Mouse (Mus musculus) kidney, embryonic 14.5 days (tissue): ENCODE data around the gene Pdzd2. TPM values are rescaled to one million over a fixed set of nuclear protein-coding genes. Genes with fewer than 3 reads are reported as not detected.

ENCODE experiments used
- ATAC-seq: fragments of 200-750 bp; cut with Nextera tagmentation; 2 replicates; pipeline ENCODE4 v1.8.0; 2017; ENCODE audit warnings: moderate number of reproducible peaks, mild to moderate bottlenecking, moderate TSS enrichment, moderate library complexity; ENCODE audit not compliant: low FRiP score, low TSS enrichment
- H3K27ac ChIP-seq: fragments of 300-500 bp; sonication (generic); 2 replicates; pipeline ENCODE4 v1.5.1; 2014; ENCODE audit warnings: low read depth, mild to moderate bottlenecking, low read length, moderate library complexity, mixed read lengths
- H3K27me3 ChIP-seq: fragments of 300-500 bp; sonication (generic); 2 replicates; pipeline ENCODE4 v1.6.1; 2014; ENCODE audit warnings: mild to moderate bottlenecking, low read length; ENCODE audit not compliant: control insufficient read depth, insufficient read depth
- H3K36me3 ChIP-seq: fragments of 300-500 bp; sonication (generic); 2 replicates; pipeline ENCODE4 v1.6.1; 2014; ENCODE audit warnings: low read length, mixed read lengths; ENCODE audit not compliant: control insufficient read depth, insufficient read depth
- H3K4me1 ChIP-seq: fragments of 300-500 bp; sonication (generic); 2 replicates; pipeline ENCODE4 v1.6.1; 2014; ENCODE audit warnings: low read length, mixed read lengths; ENCODE audit not compliant: control insufficient read depth, insufficient read depth
- H3K4me2 ChIP-seq: fragments of 300-500 bp; sonication (generic); replicated peaks from 2 replicates; pipeline ENCODE4 v1.6.1; 2014; ENCODE audit warnings: low read depth, mild to moderate bottlenecking, low read length
- H3K4me3 ChIP-seq: fragments of 300-500 bp; sonication (generic); 2 replicates; pipeline ENCODE4 v1.5.1; 2014; ENCODE audit warnings: mild to moderate bottlenecking, low read length
- H3K9ac ChIP-seq: fragments of 300-500 bp; sonication (generic); 2 replicates; pipeline ENCODE4 v1.6.1; 2014; ENCODE audit warnings: low read depth, mild to moderate bottlenecking, low read length, moderate library complexity
- H3K9me3 ChIP-seq: fragments of 300-500 bp; sonication (generic); 2 replicates; pipeline ENCODE4 v1.6.1; 2016; ENCODE audit warnings: low read length; ENCODE audit not compliant: control insufficient read depth
- WGBS: fragments of 180-500 bp; shearing (Covaris S2); extraction: QIAGEN DNeasy Blood & Tissue Kit; methylation state at CpG from one replicate; pipeline ENCODE4 v1.1.7; 2014; 5-methylcytosine and 5-hydroxymethylcytosine counted together
- polyA plus RNA-seq: library from polyadenylated mRNA; unstranded; fragments of >200 nt; fragmentation: Nextera tagmentation; extraction: Ambion mirVana; gene quantifications from 2 replicates; pipeline ENCODE4 v1.2.1, GENCODE M21; 2014

Gene Pdzd2
- polyA plus RNA-seq, 1 experiment from 2014 or later, result 43.7 TPM

DNA sequence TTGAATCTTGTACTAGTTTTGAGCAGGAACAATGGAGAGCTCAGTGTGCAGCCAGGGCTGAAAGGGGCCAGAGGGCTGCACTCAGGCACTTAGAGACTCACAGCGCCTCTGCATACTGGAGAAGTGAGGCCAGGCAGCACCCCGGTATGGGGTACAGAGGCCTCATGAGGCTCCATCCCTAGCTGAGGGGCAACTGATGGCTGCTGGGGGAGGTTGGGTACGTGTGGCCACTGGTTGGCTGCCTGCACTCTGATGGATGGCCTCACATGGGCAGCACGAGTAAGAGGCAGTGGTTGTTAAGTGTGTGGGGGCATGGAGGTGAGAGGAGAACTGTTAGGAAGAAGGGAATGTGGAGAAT is 398.3 kb downstream of the Pdzd2 start:
- no peak overlapping the region for H3K4me3 ChIP-seq
- no peaks in the 10 kb centered on the region for H3K9me3 ChIP-seq
- no peaks in the 10 kb centered on the region for H3K27me3 ChIP-seq
- H3K4me2 ChIP-seq, result no peak overlapping the region
- no peak overlapping the region for H3K9ac ChIP-seq
- H3K4me1 ChIP-seq, result no peaks in the 10 kb centered on the region
- ATAC-seq, result peak; percentile 35; the same call in 1 of the 2 replicates
- WGBS, result 60% methylated on average over 4 of the region's 4 CpGs
- H3K36me3 ChIP-seq, result peaks cover 22% of the 10 kb centered on the region
- H3K27ac ChIP-seq, result no peak overlapping the region

- Histone ChIP-seq H3K9ac (no peak overlapping the region), H3K4me1 (no peaks in the 10 kb centered on the region), H3K4me2 (no peak overlapping the region), H3K36me3 (peaks cover 22% of the 10 kb centered on the region), H3K4me3 (no peak overlapping the region), H3K27ac (no peak overlapping the region), H3K27me3 (no peaks in the 10 kb centered on the region), H3K9me3 (no peaks in the 10 kb centered on the region)
- 70% methylated on average over 5 of the region's 5 CpGs for WGBS
- ATAC-seq, result no peak
These were observed 399.0 kb downstream of the Pdzd2 start for GRCm38 (mm10) chr15:12340536-12341400.

DNA sequence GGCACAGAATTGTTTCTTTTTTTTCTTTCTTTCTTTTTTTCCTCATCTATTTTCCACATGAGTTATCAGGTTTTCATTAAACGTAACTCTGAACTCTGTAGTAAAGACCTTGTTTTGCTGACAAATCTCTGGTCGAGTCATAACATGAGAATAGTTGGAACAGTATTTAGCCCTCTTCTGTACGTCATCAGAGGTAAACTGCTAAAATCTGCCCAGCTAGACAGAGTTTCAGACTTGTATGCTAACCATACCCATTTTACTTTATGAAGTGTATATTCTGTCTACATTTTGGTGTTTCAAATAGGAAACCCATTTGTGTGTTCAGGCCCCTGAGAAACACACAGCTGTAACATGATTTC is 402.0 kb downstream of the Pdzd2 start:
- Histone ChIP-seq H3K27ac (no peak overlapping the region), H3K36me3 (no peaks in the 10 kb centered on the region; the same call in 1 of the 2 replicates), H3K27me3 (no peaks in the 10 kb centered on the region), H3K4me3 (no peak overlapping the region), H3K4me2 (no peak overlapping the region), H3K9me3 (no peaks in the 10 kb centered on the region), H3K4me1 (no peaks in the 10 kb centered on the region), H3K9ac (no peak overlapping the region)
- 75% methylated on average over 3 of the region's 3 CpGs for WGBS
- no peak for ATAC-seq

DNA sequence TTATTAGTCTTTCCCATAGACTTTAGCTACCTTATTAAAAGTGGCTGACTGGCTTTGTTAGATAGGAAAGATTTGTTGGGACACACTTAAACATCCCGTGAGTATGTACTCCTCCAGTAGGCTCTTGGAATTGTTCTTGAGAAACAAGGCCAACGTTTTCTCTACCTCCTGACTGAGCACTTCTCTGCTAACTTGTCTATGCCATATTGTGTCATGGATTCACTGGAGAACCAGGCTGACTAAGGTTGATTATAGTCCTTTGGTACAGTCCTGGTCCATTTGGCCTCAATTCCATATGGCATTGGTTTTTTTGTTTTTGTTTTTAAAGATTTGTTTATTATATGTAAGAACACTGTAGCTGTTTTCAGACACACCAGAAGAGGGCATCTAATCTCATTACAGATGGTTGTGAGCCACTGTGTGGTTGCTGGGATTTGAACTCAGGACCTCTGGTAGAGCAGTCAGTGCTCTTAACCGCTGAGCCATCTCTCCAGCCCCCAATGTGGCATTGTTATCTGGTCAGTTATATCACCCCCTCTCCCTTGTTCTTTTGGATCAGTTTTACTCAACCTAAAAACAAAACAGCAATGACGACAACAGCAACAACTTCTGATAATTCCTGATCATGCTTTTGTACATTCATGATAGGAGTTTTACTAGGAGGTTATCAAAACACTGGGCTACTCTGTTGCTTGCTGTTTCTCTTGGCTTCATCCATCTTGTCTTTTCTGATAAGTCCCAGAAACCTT is 402.5 kb downstream of the Pdzd2 start:
- Histone ChIP-seq H3K9me3 (no peaks in the 10 kb centered on the region), H3K9ac (no peak overlapping the region), H3K27ac (no peak overlapping the region), H3K4me1 (no peaks in the 10 kb centered on the region), H3K36me3 (no peaks in the 10 kb centered on the region; the same call in 1 of the 2 replicates), H3K27me3 (no peaks in the 10 kb centered on the region), H3K4me3 (no peak overlapping the region), H3K4me2 (no peak overlapping the region)
- 81% methylated on average over 4 of the region's 4 CpGs for WGBS
- no peak for ATAC-seq

GRCm38 (mm10) chr15:12334381-12334780 is 405.3 kb downstream of the Pdzd2 start:
- Histone ChIP-seq H3K9me3 (no peaks in the 10 kb centered on the region), H3K27ac (no peak overlapping the region), H3K4me2 (no peak overlapping the region), H3K36me3 (no peaks in the 10 kb centered on the region), H3K4me3 (no peak overlapping the region), H3K27me3 (no peaks in the 10 kb centered on the region), H3K4me1 (0 out of 2 replicates have a peak, but pooled peaks cover 7% of the 10 kb centered on the region), H3K9ac (no peak overlapping the region)
- WGBS, result 69% methylated on average over 4 of the region's 4 CpGs
- ATAC-seq, result no peak

DNA sequence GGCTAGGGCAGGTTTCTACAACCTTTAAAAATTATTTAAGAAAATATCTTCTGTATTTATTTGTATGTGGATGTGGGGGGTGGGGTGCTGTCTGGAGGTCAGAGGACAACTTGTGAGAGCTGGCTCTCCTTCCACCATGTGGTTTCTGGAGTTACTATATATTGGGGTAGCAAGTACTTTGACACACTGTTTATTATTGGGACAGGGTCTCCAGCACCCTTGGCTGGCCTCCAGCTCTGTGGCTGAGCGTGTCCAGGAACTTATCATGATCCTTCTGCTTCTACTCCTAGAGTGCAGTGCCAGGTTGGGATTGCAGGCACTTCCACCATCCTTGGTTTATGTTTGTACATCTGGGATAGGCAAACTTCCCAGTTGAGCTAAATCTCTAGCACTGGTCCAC is 408.4 kb downstream of the Pdzd2 start:
- H3K4me2 ChIP-seq, result no peak overlapping the region
- no peaks in the 10 kb centered on the region for H3K36me3 ChIP-seq
- H3K27ac ChIP-seq, result no peak overlapping the region
- no peak overlapping the region for H3K4me3 ChIP-seq
- no peaks in the 10 kb centered on the region for H3K27me3 ChIP-seq
- no peaks in the 10 kb centered on the region for H3K9me3 ChIP-seq
- no peak overlapping the region for H3K9ac ChIP-seq
- 57% methylated on average over 1 of the region's 1 CpGs for WGBS
- H3K4me1 ChIP-seq, result 0 out of 2 replicates have a peak, but pooled peaks cover 7% of the 10 kb centered on the region
- no peak for ATAC-seq

DNA sequence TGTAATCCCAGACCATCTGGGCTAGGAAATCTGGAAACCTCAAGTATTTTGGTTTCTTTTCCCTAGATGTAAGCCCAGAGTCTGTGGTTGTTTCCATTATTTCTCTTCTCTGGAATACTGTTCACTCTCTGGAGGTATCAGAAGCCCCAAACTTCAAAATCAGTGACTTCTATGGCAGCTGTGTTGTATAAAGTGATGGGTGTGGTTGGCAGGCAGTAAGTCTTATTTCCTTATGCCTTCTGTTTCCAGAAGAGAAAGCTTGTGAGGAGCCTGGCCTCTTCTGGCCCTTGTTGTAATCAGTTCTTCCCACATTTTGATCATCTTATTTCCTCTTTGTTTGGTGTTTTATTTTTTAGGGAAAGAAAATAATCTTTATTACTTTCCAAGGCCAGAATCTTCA is 408.8 kb downstream of the Pdzd2 start:
- H3K27ac ChIP-seq, result no peak overlapping the region
- no peak overlapping the region for H3K9ac ChIP-seq
- no peak overlapping the region for H3K4me3 ChIP-seq
- no peaks in the 10 kb centered on the region for H3K9me3 ChIP-seq
- 0 out of 2 replicates have a peak, but pooled peaks cover 7% of the 10 kb centered on the region for H3K4me1 ChIP-seq
- no peak overlapping the region for H3K4me2 ChIP-seq
- ATAC-seq, result no peak
- no peaks in the 10 kb centered on the region for H3K27me3 ChIP-seq
- peaks cover 3% of the 10 kb centered on the region; the same call in 1 of the 2 replicates for H3K36me3 ChIP-seq

GRCm38 (mm10) chr15:12330389-12330788 is 409.3 kb downstream of the Pdzd2 start:
- Histone ChIP-seq H3K9me3 (no peaks in the 10 kb centered on the region), H3K9ac (no peak overlapping the region), H3K27ac (no peak overlapping the region), H3K4me1 (0 out of 2 replicates have a peak, but pooled peaks cover 7% of the 10 kb centered on the region), H3K4me2 (no peak overlapping the region), H3K36me3 (peaks cover 3% of the 10 kb centered on the region; the same call in 1 of the 2 replicates), H3K4me3 (no peak overlapping the region), H3K27me3 (no peaks in the 10 kb centered on the region)
- WGBS, result 89% methylated on average over 3 of the region's 3 CpGs
- no peak for ATAC-seq

DNA sequence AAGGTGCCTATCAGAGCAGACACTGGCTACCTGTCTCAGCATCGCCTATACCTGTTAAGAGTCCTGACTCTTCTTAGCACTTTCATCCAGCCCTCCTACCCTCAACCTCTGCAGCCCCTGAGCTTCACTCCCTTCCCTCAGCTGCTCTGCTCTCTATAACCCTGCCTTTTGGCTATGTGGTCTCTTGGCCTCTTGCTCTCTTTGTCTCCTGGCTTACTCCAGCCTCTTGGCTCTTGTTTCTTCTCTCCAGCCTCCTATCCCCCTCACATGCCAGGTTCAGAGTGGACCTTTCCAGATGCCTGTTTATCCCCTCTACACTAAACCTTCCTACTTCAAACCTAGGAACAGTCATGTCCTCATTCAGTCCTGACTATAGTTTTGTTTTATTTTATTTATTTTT is 415.4 kb downstream of the Pdzd2 start:
- H3K36me3 ChIP-seq, result peaks cover 3% of the 10 kb centered on the region; the same call in 1 of the 2 replicates
- H3K4me2 ChIP-seq, result 0 out of 2 replicates have a peak overlapping the region, but pooled peaks have one; percentile 84
- no peak overlapping the region for H3K9ac ChIP-seq
- H3K9me3 ChIP-seq, result no peaks in the 10 kb centered on the region
- no peak for ATAC-seq
- no peak overlapping the region for H3K27ac ChIP-seq
- 85% methylated on average over 1 of the region's 1 CpGs for WGBS
- peaks cover 10% of the 10 kb centered on the region; the same call in 1 of the 2 replicates for H3K4me1 ChIP-seq
- H3K4me3 ChIP-seq, result no peak overlapping the region
- no peaks in the 10 kb centered on the region for H3K27me3 ChIP-seq
